Mouse (Mus musculus): ENCODE measurements around the gene Dip2c.

GRCm38 (mm10) chr13:9547698-9548344 is 271.5 kb downstream of the Dip2c start:
- TF ChIP-seq EP300 (IDR thresholded peaks at IDR 0.05; ENCODE audit: low read depth) (no peak), CTCF (IDR thresholded peaks at IDR 0.05; ENCODE audit: low read depth) (no peak)

Data from heart, postnatal 0 days (tissue).